Mouse (Mus musculus) ES-Bruce4 (cell line): Measurements from ENCODE around the gene Xpot.

Experiments
- CTCF ChIP-seq: IDR thresholded peaks from one replicate; pipeline ENCODE4 v1.8.1; 2011; ENCODE audit warnings: low read depth, low read length
- EP300 ChIP-seq: IDR thresholded peaks from 2 replicates; pipeline ENCODE4 v1.6.1; 2011; ENCODE audit warnings: low read depth, low read length; ENCODE audit not compliant: insufficient read depth
- POLR2A ChIP-seq: IDR thresholded peaks from one replicate; pipeline ENCODE4 v1.8.1; 2011; ENCODE audit warnings: low read length; ENCODE audit not compliant: insufficient read depth

DNA sequence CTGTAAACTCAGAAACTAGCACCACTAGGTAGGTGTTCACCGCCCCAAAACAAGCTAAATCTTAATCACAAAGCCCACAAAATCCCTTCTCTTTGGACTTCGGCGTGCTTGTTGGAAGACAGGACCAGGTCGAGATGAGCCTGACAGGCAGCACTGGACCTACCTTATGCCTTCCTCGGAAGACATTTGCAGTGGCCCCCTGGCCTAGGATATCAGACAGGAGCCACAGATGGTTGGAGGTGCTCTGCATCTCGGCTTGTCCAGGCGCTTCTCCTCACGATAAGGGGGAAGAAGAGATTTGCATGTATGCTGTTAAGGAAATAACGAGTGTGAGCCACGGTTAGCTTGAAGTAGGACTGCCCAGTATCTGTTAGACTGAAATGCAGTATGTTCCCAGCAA, 42.1 kb downstream of the Xpot start:
- TF ChIP-seq CTCF (no peak), POLR2A (no peak), EP300 (no peak)
